Mouse (Mus musculus) CH12.LX (cell line): ENCODE results near the gene Meis2. TPM values are rescaled to one million over a fixed set of nuclear protein-coding genes. Genes with fewer than 3 reads are reported as not detected.

ENCODE experiments used
- DNase-seq: peaks from one replicate; pipeline ENCODE4 v3.0.0-alpha.2; 2013; ENCODE audit errors: extremely low read depth
- H3K27ac ChIP-seq: 2 replicates; pipeline ENCODE4 v1.5.1; 2012; ENCODE audit warnings: low read depth, mild to moderate bottlenecking, control low read depth, moderate library complexity; ENCODE audit not compliant: insufficient read depth
- H3K27me3 ChIP-seq: replicated peaks from 2 replicates; pipeline ENCODE3; 2012; ENCODE audit warnings: inconsistent platforms
- H3K36me3 ChIP-seq, 2 experiments: replicated peaks in 1 of 2; 2 replicates each; pipeline versions ENCODE3 to v1.6.1; 2012; ENCODE audit warnings: inconsistent platforms in 1 of 2, low read length in 1 of 2, mild to moderate bottlenecking in 1 of 2, mixed read lengths in 1 of 2, moderate library complexity in 1 of 2; ENCODE audit not compliant: control insufficient read depth in 1 of 2, insufficient read depth in 1 of 2
- H3K4me1 ChIP-seq, 2 experiments: 2 replicates each; pipeline ENCODE4 v1.6.1; 2012; ENCODE audit warnings: inconsistent platforms in 1 of 2, moderate library complexity in 1 of 2; ENCODE audit not compliant: insufficient read depth in 2 of 2, control insufficient read depth in 1 of 2
- H3K4me2 ChIP-seq: 2 replicates; pipeline ENCODE4 v1.6.1; 2012; ENCODE audit warnings: low read depth, mild to moderate bottlenecking, control low read depth; ENCODE audit not compliant: poor library complexity, insufficient read depth, severe bottlenecking
- H3K4me3 ChIP-seq, 3 experiments: fragments of 150-350 bp in 1 of 3; sonication (generic) in 1 of 3; replicated peaks in 1 of 3; 2 replicates each; pipeline versions ENCODE3 to v1.5.1; 2011 to 2012; ENCODE audit warnings: low read depth in 2 of 3, low read length in 2 of 3, mild to moderate bottlenecking in 2 of 3, moderate library complexity in 2 of 3, control low read depth in 1 of 3, improper control_type of control experiment in 1 of 3, inconsistent platforms in 1 of 3, mixed read lengths in 1 of 3; ENCODE audit not compliant: poor library complexity in 1 of 3
- H3K79me2 ChIP-seq: replicated peaks from 2 replicates; pipeline ENCODE4 v1.6.1; 2012; ENCODE audit warnings: mild to moderate bottlenecking, moderate library complexity; ENCODE audit not compliant: control insufficient read depth, poor library complexity, insufficient read depth, severe bottlenecking; ENCODE audit errors: extremely low read depth
- H3K9ac ChIP-seq: 2 replicates; pipeline ENCODE4 v1.6.1; 2012; ENCODE audit warnings: low read depth, mild to moderate bottlenecking, control low read depth, moderate library complexity; ENCODE audit not compliant: insufficient read depth
- H3K9me3 ChIP-seq: replicated peaks from 2 replicates; pipeline ENCODE3; 2012; ENCODE audit warnings: low read length, inconsistent platforms, mixed read lengths
- BHLHE40 ChIP-seq: IDR thresholded peaks from 2 replicates; pipeline ENCODE4 v1.6.1; 2011; ENCODE audit warnings: mild to moderate bottlenecking, low read depth, low read length, improper control_type of control experiment
- CHD1 ChIP-seq: IDR thresholded peaks from 2 replicates; pipeline ENCODE4 v1.6.1; 2012; ENCODE audit warnings: low read depth, low read length, improper control_type of control experiment, inconsistent platforms
- E2F4 ChIP-seq: IDR thresholded peaks from 2 replicates; pipeline ENCODE4 v1.6.1; 2011; ENCODE audit warnings: low read depth, low read length, improper control_type of control experiment; ENCODE audit not compliant: insufficient replicate concordance
- ELF1 ChIP-seq: IDR thresholded peaks from 2 replicates; pipeline ENCODE4 v1.6.1; 2014; ENCODE audit warnings: low read depth, mild to moderate bottlenecking, inconsistent platforms, low read length, improper control_type of control experiment
- ETS1 ChIP-seq: conservative IDR thresholded peaks from 2 replicates; pipeline ENCODE4 v1.6.1; 2012; ENCODE audit warnings: low read depth, mild to moderate bottlenecking, inconsistent platforms, low read length, improper control_type of control experiment, moderate library complexity
- HCFC1 ChIP-seq: IDR thresholded peaks from 2 replicates; pipeline ENCODE4 v1.6.1; 2012; ENCODE audit warnings: low read depth, mild to moderate bottlenecking, inconsistent platforms, low read length, improper control_type of control experiment
- JUN ChIP-seq: IDR thresholded peaks from 2 replicates; pipeline ENCODE4 v1.6.1; 2011; ENCODE audit warnings: low read depth, mild to moderate bottlenecking, low read length, improper control_type of control experiment, moderate library complexity; ENCODE audit not compliant: insufficient read depth
- JUND ChIP-seq: conservative IDR thresholded peaks from 2 replicates; pipeline ENCODE4 v1.6.1; 2011; ENCODE audit warnings: low read depth, low read length, improper control_type of control experiment
- MAFK ChIP-seq: IDR thresholded peaks from 2 replicates; pipeline ENCODE4 v1.6.1; 2011; ENCODE audit warnings: low read length, improper control_type of control experiment; ENCODE audit not compliant: insufficient replicate concordance
- MEF2A ChIP-seq: IDR thresholded peaks from 2 replicates; pipeline ENCODE4 v1.6.1; 2014; ENCODE audit warnings: low read depth, mild to moderate bottlenecking, inconsistent platforms, low read length, improper control_type of control experiment, borderline replicate concordance
- MXI1 ChIP-seq: IDR thresholded peaks from 2 replicates; pipeline ENCODE4 v1.6.1; 2011; ENCODE audit warnings: mild to moderate bottlenecking, low read depth, low read length, improper control_type of control experiment
- POLR2A ChIP-seq: IDR thresholded peaks from 2 replicates; pipeline ENCODE4 v1.6.1; 2011; ENCODE audit warnings: low read depth, mild to moderate bottlenecking, improper control_type of control experiment, low read length
- RAD21 ChIP-seq: IDR thresholded peaks from 2 replicates; pipeline ENCODE4 v1.6.1; 2011; ENCODE audit warnings: low read depth, mild to moderate bottlenecking, low read length, improper control_type of control experiment, moderate library complexity
- SIN3A ChIP-seq: IDR thresholded peaks from 2 replicates; pipeline ENCODE4 v1.6.1; 2012; ENCODE audit warnings: low read length, improper control_type of control experiment, inconsistent platforms
- TBP ChIP-seq: conservative IDR thresholded peaks from 2 replicates; pipeline ENCODE4 v1.6.1; 2011; ENCODE audit warnings: low read depth, low read length, improper control_type of control experiment
- UBTF ChIP-seq: IDR thresholded peaks from 2 replicates; pipeline ENCODE4 v1.6.1; 2012; ENCODE audit warnings: low read depth, mild to moderate bottlenecking, inconsistent platforms, low read length, improper control_type of control experiment, moderate library complexity
- USF1 ChIP-seq: IDR thresholded peaks from 2 replicates; pipeline ENCODE4 v1.6.1; 2014; ENCODE audit warnings: low read depth, mild to moderate bottlenecking, inconsistent platforms, low read length, improper control_type of control experiment
- USF2 ChIP-seq: conservative IDR thresholded peaks from 2 replicates; pipeline ENCODE4 v1.6.1; 2011; ENCODE audit warnings: low read depth, low read length, improper control_type of control experiment
- ZC3H11A ChIP-seq: IDR thresholded peaks from 2 replicates; pipeline ENCODE4 v1.6.1; 2012; ENCODE audit warnings: low read depth, mild to moderate bottlenecking, inconsistent platforms, low read length, improper control_type of control experiment
- ZMIZ1 ChIP-seq: IDR thresholded peaks from 2 replicates; pipeline ENCODE4 v1.6.1; 2012; ENCODE audit warnings: low read depth, mild to moderate bottlenecking, inconsistent platforms, low read length, improper control_type of control experiment
- ZNF384 ChIP-seq: IDR thresholded peaks from 2 replicates; pipeline ENCODE4 v1.6.1; 2012; ENCODE audit warnings: low read depth, low read length, improper control_type of control experiment, inconsistent platforms
- dilution Hi-C: fragments of 300-500 bp; cut with MboI; formaldehyde crosslinking; loops from 2 replicates; pipeline ENCODE4 v1.14.3; 2020; ENCODE audit warnings: low sequenced_read_pairs; ENCODE audit not compliant: extremely low pct_unique_long_range_greater_than_20kb, extremely low pct_ligation_motif_present
- in situ Hi-C: fragments of 300-500 bp; cut with MboI; formaldehyde crosslinking; loops from 3 replicates; pipeline ENCODE4 v1.14.3; 2019; ENCODE audit warnings: low sequenced_read_pairs, low pct_ligation_motif_present, low pct_unique_long_range_greater_than_20kb, mixed read lengths
- polyA plus RNA-seq: library from polyadenylated mRNA; unstranded; fragments of >175 nt; gene quantifications from 2 replicates; pipeline ENCODE4 v1.2.1, GENCODE M21; 2012; ENCODE audit warnings: low read depth; ENCODE audit not compliant: insufficient read length
- total RNA-seq, 2 experiments: library from RNA; depleted of rRNA; stranded (reverse); fragments of 300-350 nt in 1 of 2; fragments of >200 nt in 1 of 2; gene quantifications; 2 replicates each; pipeline ENCODE4 v1.2.3; 2012 to 2014

Gene Meis2
- total and polyA plus RNA-seq, 3 experiments, result not detected

GRCm38 (mm10) chr2:116019466-116019794 is 46.2 kb downstream of the Meis2 start:
- H3K4me1 ChIP-seq, result no peaks in the 10 kb centered on the region
- no peak for DNase-seq
- H3K9ac ChIP-seq, result no peak overlapping the region
- dilution Hi-C loops, result no loop called here
- no peak overlapping the region for H3K4me2 ChIP-seq
- H3K27ac ChIP-seq, result no peak overlapping the region
- H3K4me3 ChIP-seq, result no peak overlapping the region
- no peaks in the 10 kb centered on the region for H3K36me3 ChIP-seq
- in situ Hi-C loops, result no loop called here
- no peaks in the 10 kb centered on the region for H3K9me3 ChIP-seq
- no peaks in the 10 kb centered on the region for H3K27me3 ChIP-seq
- TF ChIP-seq POLR2A (no peak), USF2 (no peak), ETS1 (no peak), JUN (no peak), RAD21 (no peak), MEF2A (no peak), USF1 (no peak), JUND (no peak), UBTF (no peak), ELF1 (no peak), TBP (no peak), ZMIZ1 (no peak), MAFK (no peak), ZC3H11A (no peak), HCFC1 (no peak), E2F4 (no peak), CHD1 (no peak), ZNF384 (no peak), BHLHE40 (no peak), SIN3A (no peak)
- no peaks in the 10 kb centered on the region for H3K79me2 ChIP-seq

DNA sequence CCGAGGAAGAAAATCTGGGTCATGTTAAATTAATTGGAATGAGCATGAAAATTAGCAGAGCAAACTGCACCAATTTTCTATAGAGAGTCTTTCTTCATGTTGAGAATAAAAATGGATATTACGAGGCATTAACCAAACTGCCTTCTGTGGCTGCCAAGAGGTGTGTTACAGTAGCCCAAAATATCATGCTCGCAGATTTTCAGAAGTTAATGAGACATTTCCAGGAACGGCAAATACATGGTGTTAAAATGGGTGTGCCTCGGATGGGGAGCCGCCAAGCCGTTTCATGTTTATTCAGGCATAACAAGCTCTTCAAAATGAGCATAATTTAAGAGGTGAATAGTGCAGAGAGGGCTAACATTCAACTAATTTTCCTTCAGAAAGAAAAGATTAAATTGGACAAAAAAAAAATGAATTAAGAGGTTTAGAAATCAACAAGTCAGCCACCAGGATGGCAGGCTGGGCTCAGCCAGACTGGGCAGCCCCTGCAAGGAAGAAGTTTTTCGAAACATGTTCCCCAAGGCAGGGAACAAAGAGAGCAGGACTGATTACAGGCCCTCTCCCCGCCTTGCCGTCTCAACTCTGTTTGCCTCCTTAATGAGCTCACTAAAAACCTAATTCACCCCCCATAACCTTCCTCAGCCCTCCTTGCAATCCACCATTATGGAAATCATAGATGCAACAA is 46.7 kb downstream of the Meis2 start:
- TF ChIP-seq MXI1 (no peak), BHLHE40 (no peak)
- TF ChIP-seq, all 38 proteins: peak for 0
- dilution Hi-C loops, result no loop called here
- no peak overlapping the region for H3K4me2 ChIP-seq

More for the DNA sequence above, 46.7 kb downstream of the Meis2 start:
- in situ Hi-C loops, result no loop called here
- no peaks in the 10 kb centered on the region for H3K9me3 ChIP-seq
- H3K4me1 ChIP-seq, result no peaks in the 10 kb centered on the region
- H3K9ac ChIP-seq, result no peak overlapping the region
- H3K36me3 ChIP-seq, result no peaks in the 10 kb centered on the region
- no peak overlapping the region for H3K27ac ChIP-seq
- DNase-seq, result no peak
- H3K79me2 ChIP-seq, result no peaks in the 10 kb centered on the region
- H3K4me3 ChIP-seq, result no peak overlapping the region
- no peaks in the 10 kb centered on the region for H3K27me3 ChIP-seq
